19 mouse cellular contexts compared by ENCODE assay signal in the genomic region with DNA sequence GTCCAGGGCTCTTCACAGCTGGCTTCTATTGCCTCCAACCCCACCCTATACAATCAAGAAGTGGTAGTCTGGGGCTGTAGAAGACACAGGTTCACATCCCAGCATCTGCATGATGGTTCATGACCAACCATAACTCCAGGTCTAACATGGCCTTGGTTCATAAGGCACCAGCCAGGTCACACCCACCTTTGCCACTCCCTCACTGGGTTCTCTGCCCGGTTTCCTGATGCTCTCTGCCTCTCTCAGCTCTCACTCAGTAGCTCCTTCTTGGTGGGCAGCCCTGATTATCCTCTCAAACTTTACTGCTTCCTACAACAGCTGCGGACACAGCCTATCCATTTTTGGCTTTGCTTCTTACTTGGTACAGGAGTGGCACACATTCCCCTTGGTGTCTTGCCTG. TPM values are rescaled to one million over a fixed set of nuclear protein-coding genes. Genes with fewer than 3 reads are reported as not detected.
A peak's percentile ranks its signal among the peaks of the same experiment; 100 is the strongest.
DNase-seq lines count a peak whose midpoint lies in the region; ATAC-seq lines count a peak whose summit lies in the region.
"Had no signal": no experiment of that assay in that cellular context is flagged by ENCODE, and none has a peak within 500 bp of the region (broad histone marks: within the 10 kb centered on the region; RNA-seq: fewer than 3 reads in every experiment).

No protein-coding gene starts in this region.

- H3K9ac ChIP-seq in heart, embryonic 12.5 days = no peak overlapping the region
- no peak overlapping the region for H3K9ac ChIP-seq in neural tube, embryonic 13.5 days
- H3K9ac ChIP-seq in neural tube, embryonic 15.5 days (replicated peaks) = no peak overlapping the region
- H3K9ac ChIP-seq: embryonic facial prominence, embryonic 15.5 days; kidney, embryonic 15.5 days had no signal

- WGBS in heart, embryonic 12.5 days = 85% methylated on average over 2 of the region's 2 CpGs
- WGBS in neural tube, embryonic 13.5 days = 81% methylated on average over 2 of the region's 2 CpGs
- 89% methylated on average over 2 of the region's 2 CpGs for WGBS in neural tube, embryonic 15.5 days

- peak; percentile 45 for DNase-seq in cerebellum, adult 9-11 months
- DNase-seq in cerebellum, adult 18-20 months = no peak
- peak; percentile 67 for DNase-seq in heart, adult 11 months
- DNase-seq: adrenal gland, adult 2 months; adrenal gland, postnatal 25 days; embryo, embryonic 11 days; gastrocnemius, adult 2 months; gastrocnemius, postnatal 25 days; heart, postnatal 10 days; heart, postnatal 4 days; kidney, adult 2 months had no signal

- H3K9me3 ChIP-seq in heart, embryonic 12.5 days (replicated peaks) = no peaks in the 10 kb centered on the region
- no peaks in the 10 kb centered on the region for H3K9me3 ChIP-seq in neural tube, embryonic 13.5 days
- H3K9me3 ChIP-seq in neural tube, embryonic 15.5 days (replicated peaks) = no peaks in the 10 kb centered on the region
- H3K9me3 ChIP-seq: embryonic facial prominence, embryonic 15.5 days; forebrain, embryonic 10.5 days; kidney, embryonic 15.5 days had no signal

- no peak overlapping the region for H3K27ac ChIP-seq in heart, embryonic 12.5 days (ENCODE audit: poor library complexity, severe bottlenecking)
- peak overlapping the region; percentile 56; the same call in 1 of the 2 replicates for H3K27ac ChIP-seq in neural tube, embryonic 13.5 days (replicated peaks)
- H3K27ac ChIP-seq in neural tube, embryonic 15.5 days (replicated peaks) = no peak overlapping the region
- H3K27ac ChIP-seq: embryonic facial prominence, embryonic 15.5 days; forebrain, embryonic 10.5 days; gastrocnemius, adult 2 months; kidney, embryonic 15.5 days had no signal

- H3K4me2 ChIP-seq in heart, embryonic 12.5 days = no peak overlapping the region
- H3K4me2 ChIP-seq in neural tube, embryonic 13.5 days = no peak overlapping the region
- H3K4me2 ChIP-seq in neural tube, embryonic 15.5 days = no peak overlapping the region
- H3K4me2 ChIP-seq: embryonic facial prominence, embryonic 15.5 days had no signal

- no peak for ATAC-seq in heart, embryonic 12.5 days (ENCODE audit: insufficient number of reproducible peaks, low FRiP score)
- no peak for ATAC-seq in neural tube, embryonic 13.5 days (ENCODE audit: low read depth)
- ATAC-seq in neural tube, embryonic 15.5 days (ENCODE audit: low FRiP score) = no peak
- ATAC-seq: intestine, embryonic 16.5 days had no signal

- no peaks in the 10 kb centered on the region for H3K36me3 ChIP-seq in heart, embryonic 12.5 days
- H3K36me3 ChIP-seq in neural tube, embryonic 13.5 days = no peaks in the 10 kb centered on the region
- H3K36me3 ChIP-seq in neural tube, embryonic 15.5 days = no peaks in the 10 kb centered on the region
- H3K36me3 ChIP-seq: embryonic facial prominence, embryonic 15.5 days; forebrain, embryonic 10.5 days; kidney, embryonic 15.5 days had no signal

- H3K27me3 ChIP-seq in heart, embryonic 12.5 days (replicated peaks) = no peaks in the 10 kb centered on the region
- H3K27me3 ChIP-seq in neural tube, embryonic 13.5 days = no peaks in the 10 kb centered on the region
- H3K27me3 ChIP-seq in neural tube, embryonic 15.5 days (replicated peaks) = no peaks in the 10 kb centered on the region
- H3K27me3 ChIP-seq: embryonic facial prominence, embryonic 15.5 days had no signal

- no peak overlapping the region for H3K4me3 ChIP-seq in heart, embryonic 12.5 days
- no peak overlapping the region for H3K4me3 ChIP-seq in neural tube, embryonic 13.5 days
- no peak overlapping the region for H3K4me3 ChIP-seq in neural tube, embryonic 15.5 days (replicated peaks)
- H3K4me3 ChIP-seq: embryonic facial prominence, embryonic 15.5 days; erythroblast, embryonic 14.5 days; forebrain, embryonic 10.5 days; gastrocnemius, adult 2 months; kidney, embryonic 15.5 days had no signal

- peaks cover 29% of the 10 kb centered on the region for H3K4me1 ChIP-seq in heart, embryonic 12.5 days (replicated peaks)
- H3K4me1 ChIP-seq in neural tube, embryonic 13.5 days (replicated peaks) = peaks cover 20% of the 10 kb centered on the region
- no peaks in the 10 kb centered on the region for H3K4me1 ChIP-seq in neural tube, embryonic 15.5 days
- H3K4me1 ChIP-seq: embryonic facial prominence, embryonic 15.5 days; forebrain, embryonic 10.5 days had no signal

RNA-seq across cellular contexts. Expression of a gene that starts 33.7 kb away (rescaled TPM):
- polyA plus RNA-seq in heart, embryonic 12.5 days (2016; fragmentation: Nextera tagmentation; extraction: Ambion mirVana) = 42.7 and 43.3 TPM in 2 replicates
- polyA plus RNA-seq in neural tube, embryonic 13.5 days (2015; fragmentation: Nextera tagmentation; extraction: Ambion mirVana) = 59.0 and 64.9 TPM in 2 replicates
- polyA plus RNA-seq in neural tube, embryonic 15.5 days (2015; fragmentation: Nextera tagmentation; extraction: Ambion mirVana) = 72.3 and 79.0 TPM in 2 replicates

Comparison
In these comparisons a context has a peak if more than half of its experiments do, and no peak if none do; other contexts are left out.
1. DNase-seq: peak in cerebellum, adult 9-11 months (single experiment) and heart, adult 11 months (single experiment); none in cerebellum, adult 18-20 months (0 of 2).